Mouse (Mus musculus): Measurements from ENCODE around the gene Tex35.

Gene Tex35

GRCm38 (mm10) chr1:157049886-157050285, 58.6 kb downstream of the Tex35 start:
- DNase-seq, result no peak

All from cerebellum, postnatal 36 days (tissue).